Mouse (Mus musculus): Measurements from ENCODE around the gene C3. TPM values are rescaled to one million over a fixed set of nuclear protein-coding genes. Genes with fewer than 3 reads are reported as not detected.

The C3 gene
- polyA plus RNA-seq, 1 experiment from 2014 or later = 369 TPM

Small RNA genes lying within 50 kb of the gene (microRNA-seq; reads per million reads assigned to microRNA genes)
- gene Mir6978 = not detected

Other genes with a start within 250 kb of the C3 start
- not detected in 2 replicates for gene Acer1, start 246.0 kb downstream of the C3 start, polyA plus RNA-seq (2015; fragmentation: Nextera tagmentation; extraction: Ambion mirVana)
- 67.8 and 75.8 TPM in 2 replicates for gene Clpp, start 237.8 kb downstream of the C3 start, polyA plus RNA-seq (2015; fragmentation: Nextera tagmentation; extraction: Ambion mirVana)
- 15.4 and 17.0 TPM in 2 replicates for gene Alkbh7, start 230.8 kb downstream of the C3 start, polyA plus RNA-seq (2015; fragmentation: Nextera tagmentation; extraction: Ambion mirVana)
- not detected in 2 replicates for gene Pspn, start 228.1 kb downstream of the C3 start, polyA plus RNA-seq (2015; fragmentation: Nextera tagmentation; extraction: Ambion mirVana)
- 46.8 and 48.8 TPM in 2 replicates for gene Gtf2f1, start 216.8 kb downstream of the C3 start, polyA plus RNA-seq (2015; fragmentation: Nextera tagmentation; extraction: Ambion mirVana)
- gene Gm17949, start 216.7 kb downstream of the C3 start, polyA plus RNA-seq (2015; fragmentation: Nextera tagmentation; extraction: Ambion mirVana) = 0.20 and 0.36 TPM in 2 replicates
- gene Khsrp, start 196.6 kb downstream of the C3 start, polyA plus RNA-seq (2015; fragmentation: Nextera tagmentation; extraction: Ambion mirVana) = 20.9 and 21.4 TPM in 2 replicates
- gene Slc25a41, start 186.5 kb downstream of the C3 start, polyA plus RNA-seq (2015; fragmentation: Nextera tagmentation; extraction: Ambion mirVana) = not detected in 2 replicates
- 11.1 and 11.2 TPM in 2 replicates for gene Crb3, start 169.0 kb downstream of the C3 start, polyA plus RNA-seq (2015; fragmentation: Nextera tagmentation; extraction: Ambion mirVana)
- gene Slc25a23, start 168.3 kb downstream of the C3 start, polyA plus RNA-seq (2015; fragmentation: Nextera tagmentation; extraction: Ambion mirVana) = 4.9 and 7.0 TPM in 2 replicates
- gene Dennd1c, start 149.6 kb downstream of the C3 start, polyA plus RNA-seq (2015; fragmentation: Nextera tagmentation; extraction: Ambion mirVana) = 2.6 and 4.2 TPM in 2 replicates
- gene Tubb4a, start 140.4 kb downstream of the C3 start, polyA plus RNA-seq (2015; fragmentation: Nextera tagmentation; extraction: Ambion mirVana) = 0.29 and 0.31 TPM in 2 replicates
- gene Tnfsf9, start 122.8 kb downstream of the C3 start, polyA plus RNA-seq (2015; fragmentation: Nextera tagmentation; extraction: Ambion mirVana) = 0.71 and 0.76 TPM in 2 replicates
- not detected in 2 replicates for gene Cd70, start 78.4 kb downstream of the C3 start, polyA plus RNA-seq (2015; fragmentation: Nextera tagmentation; extraction: Ambion mirVana)
- gene Tnfsf14, start 34.0 kb downstream of the C3 start, polyA plus RNA-seq (2015; fragmentation: Nextera tagmentation; extraction: Ambion mirVana) = 1.3 and 1.4 TPM in 2 replicates
- 11.9 and 12.0 TPM in 2 replicates for gene Gpr108, start 20.3 kb upstream of the C3 start, polyA plus RNA-seq (2015; fragmentation: Nextera tagmentation; extraction: Ambion mirVana)
- 8.1 and 9.8 TPM in 2 replicates for gene Trip10, start 21.3 kb upstream of the C3 start, polyA plus RNA-seq (2015; fragmentation: Nextera tagmentation; extraction: Ambion mirVana)
- gene Vav1, start 51.0 kb upstream of the C3 start, polyA plus RNA-seq (2015; fragmentation: Nextera tagmentation; extraction: Ambion mirVana) = 13.8 and 14.5 TPM in 2 replicates
- gene Adgre1, start 130.6 kb upstream of the C3 start, polyA plus RNA-seq (2015; fragmentation: Nextera tagmentation; extraction: Ambion mirVana) = 25.1 and 25.8 TPM in 2 replicates